Mouse (Mus musculus): ENCODE data around the gene Nwd1.

DNA sequence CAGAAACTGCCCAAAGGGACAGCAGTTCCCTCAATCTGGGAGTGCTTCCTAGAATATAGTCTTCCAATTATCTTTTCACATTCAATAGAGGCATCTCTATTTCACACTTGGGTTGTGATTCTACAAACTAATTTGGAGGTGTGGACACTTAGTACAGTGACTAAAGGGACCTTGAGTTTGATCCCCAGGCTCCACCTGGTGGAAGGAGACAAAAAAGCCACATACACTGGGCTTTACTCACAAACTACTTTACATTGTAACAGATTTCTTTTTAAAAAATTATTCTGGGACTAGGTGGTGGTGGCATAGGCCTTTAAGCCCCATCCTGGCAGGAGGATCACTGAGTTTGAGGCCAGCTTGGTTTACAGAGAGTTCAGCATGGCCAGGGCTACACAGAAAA is 111.8 kb downstream of the Nwd1 start:
- no peak for TF ChIP-seq CTCF (IDR thresholded peaks at IDR 0.05; ENCODE audit: extremely low read depth, insufficient read depth, insufficient read length, insufficient replicate concordance)
- TF ChIP-seq POLR2A (IDR thresholded peaks at IDR 0.05; ENCODE audit: low read depth, low read length), result no peak

Measured in spleen, adult 2 months (tissue).